Mouse (Mus musculus) ovary, postnatal 36 days (tissue): Measurements from ENCODE around the gene Qk.

Source experiments
- DNase-seq: peaks from one replicate; pipeline ENCODE4 v3.0.0; 2022; ENCODE audit warnings: low spot score, mixed read lengths

Gene Qk

GRCm38 (mm10) chr17:10326596-10327045, 7.0 kb upstream of the Qk start:
- DNase-seq = peak; percentile 42

- no peak for DNase-seq
Measured at GRCm38 (mm10) chr17:10325921-10326320, 6.3 kb upstream of the Qk start.

GRCm38 (mm10) chr17:10321754-10322153, 2.1 kb upstream of the Qk start:
- DNase-seq = no peak

- DNase-seq = no peak
Measured at GRCm38 (mm10) chr17:10321092-10321491, 1.4 kb upstream of the Qk start.

GRCm38 (mm10) chr17:10320456-10320790, 769 bp upstream of the Qk start:
- DNase-seq = no peak

- no peak for DNase-seq
Measured at GRCm38 (mm10) chr17:10319431-10319684, 296 bp downstream of the Qk start.

GRCm38 (mm10) chr17:10318561-10319430, 858 bp downstream of the Qk start:
- peak; percentile 82 for DNase-seq

GRCm38 (mm10) chr17:10317981-10318551, 1.6 kb downstream of the Qk start:
- peak; percentile 67 for DNase-seq

- no peak for DNase-seq
Measured at GRCm38 (mm10) chr17:10317186-10317585, 2.5 kb downstream of the Qk start.

- DNase-seq = no peak
Measured at GRCm38 (mm10) chr17:10316446-10316845, 3.2 kb downstream of the Qk start.

- no peak for DNase-seq
Measured at GRCm38 (mm10) chr17:10310046-10310445, 9.6 kb downstream of the Qk start.

- peak; percentile 39 for DNase-seq
Measured at GRCm38 (mm10) chr17:10309135-10309623, 10.5 kb downstream of the Qk start.

- no peak for DNase-seq
Measured at GRCm38 (mm10) chr17:10306424-10306823, 13.2 kb downstream of the Qk start.

- DNase-seq = no peak
Measured at GRCm38 (mm10) chr17:10304001-10304400, 15.7 kb downstream of the Qk start.

GRCm38 (mm10) chr17:10300968-10301795, 18.5 kb downstream of the Qk start:
- no peak for DNase-seq

- no peak for DNase-seq
Measured at GRCm38 (mm10) chr17:10299396-10299795, 20.3 kb downstream of the Qk start.

GRCm38 (mm10) chr17:10292520-10292919, 27.1 kb downstream of the Qk start:
- DNase-seq = no peak

GRCm38 (mm10) chr17:10284772-10285171, 34.9 kb downstream of the Qk start:
- no peak for DNase-seq

GRCm38 (mm10) chr17:10279532-10279931, 40.1 kb downstream of the Qk start:
- DNase-seq = no peak

- DNase-seq = no peak
Measured at GRCm38 (mm10) chr17:10269518-10269917, 50.1 kb downstream of the Qk start.

GRCm38 (mm10) chr17:10268468-10268867, 51.2 kb downstream of the Qk start:
- DNase-seq = no peak

GRCm38 (mm10) chr17:10266207-10266606, 53.4 kb downstream of the Qk start:
- no peak for DNase-seq
